Mouse (Mus musculus): ENCODE results near the gene Krt26.

Gene Krt26

DNA sequence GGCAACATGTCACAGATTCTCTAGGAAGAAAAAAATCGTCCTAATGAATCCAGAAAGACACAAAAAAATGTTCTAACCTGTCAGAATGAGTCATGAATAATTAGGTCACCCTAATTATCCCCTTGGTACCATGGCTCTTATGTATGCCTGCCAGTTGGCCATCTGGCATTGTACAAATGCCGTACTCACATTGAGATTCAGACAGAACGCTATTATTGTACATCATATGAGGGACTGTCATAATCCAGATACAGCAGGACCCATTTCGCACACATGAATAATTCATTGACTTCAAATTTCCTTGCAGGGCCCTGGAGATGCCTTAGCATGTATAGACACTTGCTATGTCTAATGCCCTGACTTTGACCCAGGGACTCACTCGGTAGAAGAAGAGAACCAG is 53.8 kb downstream of the Krt26 start:
- DNase-seq (ENCODE audit: low spot score in 2 of 2), result no peak

DNA sequence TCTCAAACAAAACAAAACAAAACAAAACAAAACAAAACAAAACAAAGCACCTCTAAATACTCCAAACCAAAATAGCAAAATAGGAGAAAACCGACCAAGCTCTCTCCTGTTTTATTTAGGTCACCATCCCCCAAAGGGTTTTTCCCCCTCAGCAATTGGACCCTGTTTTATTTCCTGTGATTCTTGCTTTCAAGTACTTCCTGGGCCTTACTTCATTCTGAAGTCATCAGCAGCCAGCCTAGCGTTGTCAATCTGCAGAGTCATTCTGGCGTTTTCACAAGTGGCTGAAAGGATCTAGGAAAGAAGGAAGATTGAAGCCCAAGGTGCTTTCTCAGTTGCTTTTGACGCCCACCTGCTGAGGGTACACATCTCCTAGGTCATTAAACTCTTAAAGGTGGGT is 54.4 kb downstream of the Krt26 start:
- no peak for DNase-seq (ENCODE audit: low spot score in 2 of 2)

DNA sequence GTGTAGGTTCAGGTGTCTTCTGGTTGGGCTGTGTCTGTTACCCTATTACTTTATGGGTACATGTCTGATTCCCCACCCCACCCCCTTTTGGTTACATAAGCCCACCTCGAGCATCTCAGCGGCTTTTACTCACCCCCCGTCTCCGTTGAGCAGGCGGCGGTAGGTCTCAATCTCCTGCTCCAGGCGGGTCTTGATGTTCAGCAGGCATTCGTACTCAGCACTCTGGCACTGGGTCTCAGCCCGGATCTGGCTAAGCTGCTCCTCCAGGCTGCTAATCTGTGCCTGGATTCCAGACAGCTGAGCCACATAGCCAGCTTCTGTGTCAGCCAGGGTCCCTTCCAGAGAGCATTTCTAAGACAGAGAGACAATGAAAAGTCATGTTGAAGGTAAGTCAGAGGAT is 56.6 kb downstream of the Krt26 start:
- DNase-seq (ENCODE audit: low spot score in 2 of 2), result no peak

DNA sequence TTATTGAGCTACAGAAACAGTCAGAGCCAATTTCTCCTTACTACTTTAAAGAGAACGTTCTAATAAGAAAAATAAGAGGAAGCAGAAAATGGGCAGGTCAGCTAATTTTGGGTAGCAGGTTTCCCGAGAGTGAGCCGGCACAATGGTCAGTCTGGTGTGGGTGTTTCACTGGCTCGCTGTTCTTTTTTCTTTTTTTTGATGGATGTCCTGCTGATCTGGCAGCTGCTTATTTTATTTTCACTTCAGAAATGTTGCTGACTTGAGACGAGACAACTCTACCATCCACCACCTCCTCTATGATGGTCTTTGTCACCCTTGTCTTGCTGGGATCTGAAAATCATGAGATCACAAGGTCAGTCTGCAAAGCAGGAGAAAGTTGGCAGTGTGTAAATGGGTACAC is 57.8 kb downstream of the Krt26 start:
- no peak for DNase-seq (ENCODE audit: low spot score in 2 of 2)
